In the genomic region with DNA sequence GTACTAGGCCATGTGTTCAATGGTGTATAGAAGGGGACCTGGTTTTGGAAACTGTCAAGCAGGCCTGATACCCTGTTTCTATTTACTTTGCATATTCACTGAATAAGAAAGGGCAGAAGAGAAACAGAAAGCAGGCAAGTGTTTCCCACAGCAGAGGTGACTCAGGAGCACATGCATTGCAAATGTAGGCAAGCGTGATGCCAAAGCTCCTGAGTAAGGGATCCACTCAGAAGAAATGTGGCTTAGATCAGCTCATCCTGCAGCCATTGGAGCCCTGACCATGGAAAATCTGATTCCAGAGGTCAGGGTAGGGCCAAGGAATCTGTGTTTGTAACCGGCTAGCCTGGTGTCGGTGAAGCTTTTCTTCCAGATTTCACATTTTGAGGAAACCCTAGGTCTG, we compare ENCODE assay signal across 29 mouse cellular contexts.
A peak's percentile ranks its signal among the peaks of the same experiment; 100 is the strongest.
DNase-seq lines count a peak whose midpoint lies in the region; ATAC-seq lines count a peak whose summit lies in the region.
"Had no signal": no experiment of that assay in that cellular context is flagged by ENCODE, and none has a peak within 500 bp of the region (broad histone marks: within the 10 kb centered on the region; RNA-seq: fewer than 3 reads in every experiment).

No protein-coding gene starts in this region.

- H3K36me3 ChIP-seq in midbrain, embryonic 10.5 days: no peaks in the 10 kb centered on the region
- H3K36me3 ChIP-seq in midbrain, embryonic 16.5 days (ENCODE audit: control insufficient read depth, insufficient read depth, low read length): no peaks in the 10 kb centered on the region
- no peaks in the 10 kb centered on the region for H3K36me3 ChIP-seq in embryonic facial prominence, embryonic 10.5 days (replicated peaks)
- H3K36me3 ChIP-seq in embryonic facial prominence, embryonic 14.5 days (ENCODE audit: control insufficient read depth, insufficient read depth, low read length): no peaks in the 10 kb centered on the region
- no peaks in the 10 kb centered on the region for H3K36me3 ChIP-seq in hindbrain, embryonic 16.5 days (ENCODE audit: control insufficient read depth, insufficient read depth, low read length)
- H3K36me3 ChIP-seq: heart, embryonic 12.5 days; heart, embryonic 15.5 days; hindbrain, embryonic 10.5 days; hindbrain, embryonic 13.5 days had no signal

- peak overlapping the region; percentile 1; the same call in 1 of the 2 replicates for H3K27ac ChIP-seq in midbrain, embryonic 10.5 days (replicated peaks)
- no peak overlapping the region for H3K27ac ChIP-seq in midbrain, embryonic 16.5 days (ENCODE audit: low read length)
- H3K27ac ChIP-seq in embryonic facial prominence, embryonic 10.5 days (replicated peaks): peak overlapping the region; percentile 27; the same call in 1 of the 2 replicates
- 0 out of 2 replicates have a peak overlapping the region, but pooled peaks have one; percentile 29 for H3K27ac ChIP-seq in embryonic facial prominence, embryonic 14.5 days (replicated peaks; ENCODE audit: low read depth, low read length)
- no peak overlapping the region for H3K27ac ChIP-seq in hindbrain, embryonic 16.5 days (ENCODE audit: low read depth, low read length)
- H3K27ac ChIP-seq: forebrain, embryonic 13.5 days; gastrocnemius, adult 2 months; heart, embryonic 15.5 days; hindbrain, embryonic 10.5 days; hindbrain, embryonic 13.5 days; hindbrain, postnatal 0 days had no signal

- no peaks in the 10 kb centered on the region for H3K9me3 ChIP-seq in midbrain, embryonic 10.5 days (replicated peaks)
- H3K9me3 ChIP-seq in midbrain, embryonic 16.5 days (replicated peaks; ENCODE audit: control insufficient read depth, low read length, poor library complexity, severe bottlenecking): no peaks in the 10 kb centered on the region
- no peaks in the 10 kb centered on the region for H3K9me3 ChIP-seq in embryonic facial prominence, embryonic 10.5 days
- no peaks in the 10 kb centered on the region for H3K9me3 ChIP-seq in embryonic facial prominence, embryonic 14.5 days (ENCODE audit: control insufficient read depth, low read length)
- H3K9me3 ChIP-seq in hindbrain, embryonic 16.5 days (ENCODE audit: control insufficient read depth, low read length): no peaks in the 10 kb centered on the region
- H3K9me3 ChIP-seq: forebrain, embryonic 13.5 days; heart, embryonic 12.5 days; heart, embryonic 15.5 days; hindbrain, embryonic 10.5 days; hindbrain, embryonic 13.5 days had no signal

- no peak for DNase-seq in midbrain, embryonic 10.5 days (ENCODE audit: low spot score)
- no peak for DNase-seq in embryonic facial prominence, embryonic 10.5 days (ENCODE audit: low spot score)
- no peak for DNase-seq in embryonic facial prominence, embryonic 14.5 days (ENCODE audit: low spot score)
- peak; percentile 29 for DNase-seq in fibroblast of lung, adult 2 months (ENCODE audit: low read depth)
- no peak for DNase-seq in kidney, adult 8-10 months
- DNase-seq in layer of hippocampus, postnatal 25 days (ENCODE audit: extremely low spot score in 1 of 2, low spot score in 1 of 2): no peak
- DNase-seq: adrenal gland, postnatal 10 days; cerebellum, adult 11 months; cerebellum, adult 2 months; cerebellum, adult 9-11 months; cerebellum, postnatal 25 days; forebrain, postnatal 0 days; gastrocnemius, adult 2 months; gastrocnemius, postnatal 25 days; heart, adult 18-20 months; heart, postnatal 10 days; heart, postnatal 36 days; kidney, adult 18-20 months had no signal

- no peak for ATAC-seq in midbrain, embryonic 16.5 days
- ATAC-seq in embryonic facial prominence, embryonic 14.5 days (ENCODE audit: low read depth): no peak
- ATAC-seq in hindbrain, embryonic 16.5 days: no peak
- ATAC-seq: CD4-positive, CD25-positive, alpha-beta regulatory T cell, adult 4 months; forebrain, embryonic 13.5 days; forebrain, postnatal 0 days; hindbrain, postnatal 0 days; inflammation-experienced regulatory T-cells, adult 6 months; intestine, embryonic 16.5 days had no signal

- peaks cover 23% of the 10 kb centered on the region for H3K4me1 ChIP-seq in midbrain, embryonic 10.5 days
- H3K4me1 ChIP-seq in midbrain, embryonic 16.5 days (ENCODE audit: control insufficient read depth, insufficient read depth, low read length): no peaks in the 10 kb centered on the region
- H3K4me1 ChIP-seq in embryonic facial prominence, embryonic 10.5 days: peaks cover 48% of the 10 kb centered on the region
- peaks cover 30% of the 10 kb centered on the region for H3K4me1 ChIP-seq in embryonic facial prominence, embryonic 14.5 days (ENCODE audit: control insufficient read depth, insufficient read depth, low read length)
- H3K4me1 ChIP-seq in hindbrain, embryonic 16.5 days (ENCODE audit: control insufficient read depth, insufficient read depth, low read depth, low read length): no peaks in the 10 kb centered on the region
- H3K4me1 ChIP-seq: forebrain, embryonic 13.5 days; heart, embryonic 12.5 days; heart, embryonic 15.5 days; hindbrain, embryonic 13.5 days had no signal

- 72% methylated on average over 3 of the region's 3 CpGs for WGBS in midbrain, embryonic 10.5 days
- WGBS in midbrain, embryonic 16.5 days: 83% methylated on average over 3 of the region's 3 CpGs
- 76% methylated on average over 3 of the region's 3 CpGs for WGBS in embryonic facial prominence, embryonic 10.5 days
- 62% methylated on average over 3 of the region's 3 CpGs for WGBS in embryonic facial prominence, embryonic 14.5 days
- 95% methylated on average over 3 of the region's 3 CpGs for WGBS in hindbrain, embryonic 16.5 days

- H3K4me2 ChIP-seq in midbrain, embryonic 16.5 days (ENCODE audit: low read length): no peak overlapping the region
- no peak overlapping the region for H3K4me2 ChIP-seq in embryonic facial prominence, embryonic 14.5 days (ENCODE audit: low read depth, low read length)
- no peak overlapping the region for H3K4me2 ChIP-seq in hindbrain, embryonic 16.5 days (ENCODE audit: low read length)
- H3K4me2 ChIP-seq: forebrain, embryonic 13.5 days; heart, embryonic 12.5 days; heart, embryonic 15.5 days; hindbrain, embryonic 13.5 days had no signal

- no peak overlapping the region for H3K9ac ChIP-seq in midbrain, embryonic 16.5 days (ENCODE audit: low read depth, low read length)
- H3K9ac ChIP-seq in embryonic facial prominence, embryonic 14.5 days (ENCODE audit: low read depth, low read length): no peak overlapping the region
- no peak overlapping the region for H3K9ac ChIP-seq in hindbrain, embryonic 16.5 days (ENCODE audit: low read depth, low read length)
- H3K9ac ChIP-seq: forebrain, embryonic 13.5 days; forebrain, postnatal 0 days; heart, embryonic 12.5 days; heart, embryonic 15.5 days; hindbrain, embryonic 13.5 days had no signal

- no peak overlapping the region for H3K4me3 ChIP-seq in midbrain, embryonic 10.5 days
- no peak overlapping the region for H3K4me3 ChIP-seq in midbrain, embryonic 16.5 days (ENCODE audit: low read depth, low read length)
- no peak overlapping the region for H3K4me3 ChIP-seq in embryonic facial prominence, embryonic 10.5 days
- H3K4me3 ChIP-seq in embryonic facial prominence, embryonic 14.5 days (ENCODE audit: low read depth, low read length): no peak overlapping the region
- no peak overlapping the region for H3K4me3 ChIP-seq in hindbrain, embryonic 16.5 days (ENCODE audit: low read length)
- H3K4me3 ChIP-seq: forebrain, embryonic 13.5 days; gastrocnemius, adult 2 months; heart, embryonic 12.5 days; heart, embryonic 15.5 days; hindbrain, embryonic 10.5 days; hindbrain, embryonic 13.5 days had no signal

- no peaks in the 10 kb centered on the region for H3K27me3 ChIP-seq in midbrain, embryonic 10.5 days (ENCODE audit: low read depth, poor library complexity, severe bottlenecking)
- no peaks in the 10 kb centered on the region for H3K27me3 ChIP-seq in midbrain, embryonic 16.5 days (ENCODE audit: control insufficient read depth, insufficient read depth, low read depth, low read length)
- H3K27me3 ChIP-seq in embryonic facial prominence, embryonic 10.5 days (replicated peaks; ENCODE audit: low read depth, poor library complexity, severe bottlenecking): no peaks in the 10 kb centered on the region
- H3K27me3 ChIP-seq in embryonic facial prominence, embryonic 14.5 days (replicated peaks; ENCODE audit: control insufficient read depth, insufficient read depth, low read length): no peaks in the 10 kb centered on the region
- H3K27me3 ChIP-seq in hindbrain, embryonic 16.5 days (replicated peaks; ENCODE audit: control insufficient read depth, insufficient read depth, low read length): no peaks in the 10 kb centered on the region
- H3K27me3 ChIP-seq: forebrain, embryonic 13.5 days; heart, embryonic 12.5 days; heart, embryonic 15.5 days; hindbrain, embryonic 13.5 days had no signal

Comparison
In these comparisons a context has a peak if more than half of its experiments do, and no peak if none do; other contexts are left out.
1. H3K27ac ChIP-seq: peak in midbrain, embryonic 10.5 days (single experiment), embryonic facial prominence, embryonic 10.5 days (single experiment) and embryonic facial prominence, embryonic 14.5 days (single experiment); none in midbrain, embryonic 16.5 days (single experiment) and hindbrain, embryonic 16.5 days (single experiment).